Mouse (Mus musculus) small intestine, adult 2 months (tissue): ENCODE results near the gene Mlx.

Experiments
- CTCF ChIP-seq: fragments of 200-500 bp; IDR thresholded peaks from 2 replicates; pipeline ENCODE4 v1.5.1; 2012; ENCODE audit warnings: low read depth, mild to moderate bottlenecking, control low read depth, inconsistent platforms, low read length, moderate library complexity, mixed read lengths; ENCODE audit not compliant: insufficient replicate concordance, insufficient read length; ENCODE audit errors: extremely low read depth
- POLR2A ChIP-seq: fragments of 200-500 bp; IDR thresholded peaks from 2 replicates; pipeline ENCODE4 v1.6.1; 2012; ENCODE audit warnings: low read depth, mild to moderate bottlenecking, control low read depth, inconsistent platforms, low read length, moderate library complexity

- TF ChIP-seq CTCF (no peak), POLR2A (no peak)
These were observed 5.4 kb upstream of the Mlx start for GRCm38 (mm10) chr11:101081659-101082058.
